Mouse (Mus musculus): Measurements from ENCODE around the gene 1700030J22Rik.

- TF ChIP-seq TCF12 (IDR thresholded peaks at IDR 0.05; ENCODE audit: insufficient read depth, poor library complexity, severe bottlenecking): no peak
- no peak for TF ChIP-seq POLR2A (IDR thresholded peaks at IDR 0.05; ENCODE audit: insufficient read length, low read depth)
- TF ChIP-seq MYOD1 (IDR thresholded peaks at IDR 0.05; ENCODE audit: control insufficient read depth in 1 of 3, insufficient read length in 2 of 3, low read depth in 2 of 3): no peak
- no peak for TF ChIP-seq MAX (IDR thresholded peaks at IDR 0.05; ENCODE audit: low read depth)
Observed at GRCm38 (mm10) chr8:117015670-117016069, 36.9 kb upstream of the 1700030J22Rik start.

Data from myocyte (in vitro differentiated cells).